Mouse (Mus musculus) liver, postnatal 0 days (tissue): ENCODE measurements around the gene Mapkap1.

Experiments
- CTCF ChIP-seq: sonication (generic); IDR thresholded peaks from 2 replicates; pipeline ENCODE4 v1.5.1; 2016; ENCODE audit warnings: antibody characterized with exemption, low read depth
- EP300 ChIP-seq: IDR thresholded peaks from 2 replicates; pipeline ENCODE4 v1.6.1; 2016; ENCODE audit warnings: antibody characterized with exemption, low read depth, mild to moderate bottlenecking

DNA sequence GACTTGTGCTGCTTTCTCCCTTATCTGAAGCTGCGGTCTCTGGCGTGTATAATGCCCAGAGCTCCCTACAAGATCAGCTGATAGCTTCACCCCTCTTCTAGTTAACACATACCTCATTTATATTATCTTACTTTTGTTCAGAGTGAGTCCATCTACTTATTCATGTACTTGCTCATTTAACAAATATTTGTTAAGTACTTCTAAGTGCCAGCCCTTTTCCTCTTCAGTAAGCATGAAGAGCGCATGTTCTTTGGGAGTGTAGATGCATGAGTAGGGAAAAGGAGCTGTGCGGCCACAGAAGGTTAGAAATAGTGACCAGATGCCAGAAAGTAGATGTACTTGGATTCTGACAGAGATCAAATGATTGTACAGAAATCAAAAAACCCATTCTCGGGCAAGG, 108.7 kb downstream of the Mapkap1 start:
- TF ChIP-seq CTCF (no peak), EP300 (no peak)
